Mouse (Mus musculus) small intestine, adult 2 months (tissue): ENCODE results near the gene Upk3a. TPM values are rescaled to one million over a fixed set of nuclear protein-coding genes. Genes with fewer than 3 reads are reported as not detected.

ENCODE experiments used
- H3K27ac ChIP-seq: fragments of 200-500 bp; 2 replicates; pipeline ENCODE4 v1.5.1; 2012; ENCODE audit warnings: low read depth, low read length, control low read depth, inconsistent platforms; ENCODE audit not compliant: insufficient read depth
- H3K27me3 ChIP-seq: fragments of 200-500 bp; 2 replicates; pipeline ENCODE4 v1.6.1; 2012; ENCODE audit warnings: mild to moderate bottlenecking, moderate library complexity, low read length, inconsistent platforms; ENCODE audit not compliant: control insufficient read depth, insufficient read depth
- H3K36me3 ChIP-seq: fragments of 200-500 bp; 2 replicates; pipeline ENCODE4 v1.6.1; 2012; ENCODE audit warnings: mild to moderate bottlenecking, low read length, control low read depth, inconsistent platforms; ENCODE audit not compliant: control insufficient read depth, insufficient read depth
- H3K4me1 ChIP-seq: fragments of 200-500 bp; 2 replicates; pipeline ENCODE4 v1.6.1; 2012; ENCODE audit warnings: low read length, inconsistent platforms, mixed read lengths; ENCODE audit not compliant: control insufficient read depth, insufficient read depth, insufficient read length
- H3K4me3 ChIP-seq: fragments of 200-500 bp; 2 replicates; pipeline ENCODE4 v1.5.1; 2012; ENCODE audit warnings: low read depth, mild to moderate bottlenecking, control low read depth, inconsistent platforms, low read length, moderate library complexity
- CTCF ChIP-seq: fragments of 200-500 bp; IDR thresholded peaks from 2 replicates; pipeline ENCODE4 v1.5.1; 2012; ENCODE audit warnings: low read depth, mild to moderate bottlenecking, control low read depth, inconsistent platforms, low read length, moderate library complexity, mixed read lengths; ENCODE audit not compliant: insufficient replicate concordance, insufficient read length; ENCODE audit errors: extremely low read depth
- POLR2A ChIP-seq: fragments of 200-500 bp; IDR thresholded peaks from 2 replicates; pipeline ENCODE4 v1.6.1; 2012; ENCODE audit warnings: low read depth, mild to moderate bottlenecking, control low read depth, inconsistent platforms, low read length, moderate library complexity
- WGBS: fragments of 180-500 bp; shearing (Covaris S2); methylation state at CpG from one replicate; pipeline ENCODE4 v1.1.7; 2018; 5-methylcytosine and 5-hydroxymethylcytosine counted together
- polyA plus RNA-seq: library from polyadenylated mRNA; depleted of rRNA; stranded (reverse); fragments of >200 nt; gene quantifications from 2 replicates; pipeline ENCODE4 v1.2.3, GENCODE M21; 2012; rRNA removed

Upk3a gene
- polyA plus RNA-seq, result 3.9 and 6.3 TPM in 2 replicates

GRCm38 (mm10) chr15:85016951-85017664 lies at the start of gene Upk3a:
TSS of gene Upk3a (plus strand) at chr15:85017141.
- H3K27me3 ChIP-seq, result no peaks in the 10 kb centered on the region
- TF ChIP-seq POLR2A, result no peak
- no peak for TF ChIP-seq CTCF
- H3K36me3 ChIP-seq, result no peaks in the 10 kb centered on the region
- H3K27ac ChIP-seq, result no peak within 1 kb of the TSS
- H3K4me1 ChIP-seq, result peaks cover 11% of the 10 kb centered on the region; the same call in 1 of the 2 replicates
- no peak within 1 kb of the TSS for H3K4me3 ChIP-seq
- WGBS, result 11% methylated on average over 21 of the region's 21 CpGs

DNA sequence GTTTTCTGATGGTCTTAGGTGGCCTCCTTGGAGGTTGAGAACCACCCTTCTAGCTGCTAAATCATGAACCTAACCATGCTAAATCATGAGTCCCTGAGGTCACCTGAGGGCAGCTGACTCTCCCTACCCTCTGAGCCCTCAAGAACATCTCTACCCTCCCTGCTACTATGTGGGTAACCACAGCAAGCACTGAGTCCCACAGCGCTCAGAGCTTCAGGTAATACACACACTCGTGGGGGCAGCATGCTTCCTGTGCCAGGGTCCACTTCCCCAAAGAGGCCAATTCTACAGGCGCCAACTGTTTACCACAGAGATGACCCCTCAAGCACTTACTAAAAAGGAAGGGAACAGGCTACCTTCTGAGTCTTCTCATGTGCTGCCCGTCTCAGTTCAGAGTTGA lies 48.4 kb upstream of the Upk3a start:
- 80% methylated on average over 4 of the region's 4 CpGs for WGBS
- no peaks in the 10 kb centered on the region for H3K36me3 ChIP-seq
- peaks cover 3% of the 10 kb centered on the region; the same call in 1 of the 2 replicates for H3K4me1 ChIP-seq
- no peak overlapping the region for H3K4me3 ChIP-seq
- no peaks in the 10 kb centered on the region for H3K27me3 ChIP-seq
- TF ChIP-seq POLR2A, result no peak
- TF ChIP-seq CTCF, result no peak
- no peak overlapping the region for H3K27ac ChIP-seq

DNA sequence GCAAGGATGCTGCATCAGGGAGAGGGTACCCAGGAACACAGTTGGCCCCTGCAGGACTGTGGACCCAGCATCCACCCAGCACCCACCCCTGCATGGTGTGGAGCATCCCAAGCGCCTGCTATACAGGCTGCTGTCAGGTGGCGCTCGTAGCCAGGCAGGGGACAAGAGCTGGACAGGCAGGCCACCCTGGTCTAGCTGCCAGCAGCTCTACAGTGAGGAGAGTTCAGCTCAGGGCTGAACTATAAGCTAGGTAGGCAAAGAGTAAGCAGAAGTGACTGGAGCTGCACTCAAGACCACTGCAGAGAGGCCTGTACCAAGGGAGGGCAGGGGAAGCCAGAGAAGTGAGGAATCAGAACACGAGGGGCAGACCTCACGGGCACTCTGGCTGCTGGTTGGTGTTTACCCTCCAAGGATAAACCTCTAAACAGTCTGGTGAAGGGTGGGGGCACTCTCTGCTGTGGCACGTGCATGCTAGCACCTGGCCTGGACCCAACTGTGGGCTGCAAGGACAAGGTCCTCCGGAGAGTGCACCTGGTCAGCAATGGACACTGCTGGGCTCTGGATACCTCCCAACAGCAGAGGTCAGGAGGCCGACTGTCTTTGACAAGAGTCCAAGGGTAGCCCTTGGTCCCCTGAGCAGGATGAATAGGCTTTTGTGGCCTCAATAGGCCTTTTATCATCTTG lies 43.9 kb upstream of the Upk3a start:
- Histone ChIP-seq H3K4me3 (no peak overlapping the region), H3K27me3 (no peaks in the 10 kb centered on the region), H3K4me1 (no peaks in the 10 kb centered on the region), H3K27ac (no peak overlapping the region), H3K36me3 (no peaks in the 10 kb centered on the region)
- WGBS, result 72% methylated on average over 8 of the region's 8 CpGs
- TF ChIP-seq POLR2A (no peak), CTCF (no peak)

DNA sequence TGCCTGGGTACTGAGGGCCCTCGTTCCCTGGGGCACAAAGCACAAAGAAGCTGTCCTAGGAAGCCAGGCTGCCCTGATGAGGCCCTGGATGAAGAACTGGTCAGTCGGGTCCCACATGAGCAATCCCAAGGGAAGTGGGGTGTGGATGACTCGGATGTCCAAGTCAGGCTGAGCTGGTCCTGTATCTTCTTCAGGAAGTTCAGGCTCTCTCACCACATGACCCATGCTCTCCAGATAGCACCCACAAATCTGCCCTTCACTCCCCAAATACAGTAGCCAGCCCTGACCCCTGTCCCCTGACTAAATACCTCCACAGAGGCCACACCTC lies 43.4 kb upstream of the Upk3a start:
- Histone ChIP-seq H3K4me3 (no peak overlapping the region), H3K27ac (no peak overlapping the region), H3K4me1 (no peaks in the 10 kb centered on the region), H3K36me3 (no peaks in the 10 kb centered on the region), H3K27me3 (no peaks in the 10 kb centered on the region)
- WGBS, result 62% methylated on average over 3 of the region's 3 CpGs
- no peak for TF ChIP-seq POLR2A
- no peak for TF ChIP-seq CTCF

DNA sequence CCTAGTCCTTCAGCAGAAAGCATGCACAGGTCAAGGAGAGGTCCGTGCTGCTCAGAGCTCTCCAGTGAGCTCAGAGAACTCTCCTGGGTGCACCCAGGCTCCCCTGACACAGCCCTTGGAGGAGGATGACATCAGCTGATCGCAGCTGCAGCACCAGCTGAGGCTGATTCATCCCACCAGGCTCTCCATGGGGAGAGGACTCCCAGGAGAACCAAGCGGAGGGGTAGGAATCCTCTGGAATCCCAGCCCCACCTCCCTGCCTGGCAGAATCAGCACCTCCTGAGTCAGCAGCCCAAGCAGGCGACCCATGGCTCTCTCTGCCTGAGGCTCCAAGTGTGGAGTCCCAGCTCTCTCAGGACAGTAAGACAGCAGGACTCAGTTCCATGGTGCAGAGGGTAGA lies 41.2 kb upstream of the Upk3a start:
- no peaks in the 10 kb centered on the region for H3K27me3 ChIP-seq
- no peak for TF ChIP-seq POLR2A
- TF ChIP-seq CTCF, result no peak
- H3K27ac ChIP-seq, result no peak overlapping the region
- WGBS, result 60% methylated on average over 4 of the region's 4 CpGs
- H3K36me3 ChIP-seq, result no peaks in the 10 kb centered on the region
- H3K4me3 ChIP-seq, result no peak overlapping the region
- no peaks in the 10 kb centered on the region for H3K4me1 ChIP-seq

DNA sequence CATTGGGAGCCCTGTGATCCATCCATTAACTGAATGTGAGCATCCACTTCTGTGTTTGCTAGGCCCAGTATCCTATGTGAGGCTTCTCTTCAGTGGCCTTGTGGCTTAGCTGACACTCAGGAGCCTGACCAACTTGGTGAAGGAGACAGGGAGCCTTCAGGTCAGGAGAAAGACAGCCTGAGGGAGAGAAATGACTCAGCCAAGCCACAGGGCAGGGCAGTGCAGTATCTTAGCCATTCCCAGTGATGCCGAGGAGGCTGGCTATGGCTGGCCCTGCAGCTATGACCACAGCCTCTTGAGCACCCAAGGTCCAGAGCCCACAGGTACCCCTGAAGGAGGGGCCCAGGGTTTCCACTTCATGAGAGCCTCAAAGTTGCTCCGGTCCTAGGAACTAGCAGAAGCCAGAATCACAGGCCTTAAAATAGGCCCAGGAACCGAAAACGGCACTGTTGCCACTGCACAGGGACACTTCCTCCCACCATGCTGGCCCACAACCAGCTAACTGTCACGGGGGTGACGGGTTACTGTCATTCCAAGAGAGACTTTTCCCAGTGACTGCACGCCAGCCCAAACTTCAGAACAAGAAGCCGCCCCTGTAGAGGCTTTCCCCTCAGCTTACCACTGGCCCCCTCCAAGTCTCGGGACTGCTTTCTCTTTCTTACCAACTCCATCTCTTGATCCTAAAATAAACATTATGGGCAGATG lies 35.2 kb upstream of the Upk3a start:
- TF ChIP-seq POLR2A (no peak), CTCF (no peak)
- no peak overlapping the region for H3K4me3 ChIP-seq
- 72% methylated on average over 9 of the region's 9 CpGs for WGBS
- H3K36me3 ChIP-seq, result no peaks in the 10 kb centered on the region
- H3K27me3 ChIP-seq, result no peaks in the 10 kb centered on the region
- no peak overlapping the region; the same call in 1 of the 2 replicates for H3K27ac ChIP-seq
- H3K4me1 ChIP-seq, result peaks cover 9% of the 10 kb centered on the region; the same call in 1 of the 2 replicates

GRCm38 (mm10) chr15:84982888-84983287 lies 34.1 kb upstream of the Upk3a start:
- H3K4me3 ChIP-seq, result no peak overlapping the region
- no peak overlapping the region for H3K27ac ChIP-seq
- 35% methylated on average over 3 of the region's 3 CpGs for WGBS
- peaks cover 11% of the 10 kb centered on the region for H3K4me1 ChIP-seq
- TF ChIP-seq CTCF, result no peak
- TF ChIP-seq POLR2A, result no peak
- no peaks in the 10 kb centered on the region for H3K27me3 ChIP-seq
- H3K36me3 ChIP-seq, result no peaks in the 10 kb centered on the region
